Mouse (Mus musculus) ES-Bruce4 (cell line): ENCODE results near the gene Enam. TPM values are rescaled to one million over a fixed set of nuclear protein-coding genes. Genes with fewer than 3 reads are reported as not detected.

ENCODE experiments used
- H3K27ac ChIP-seq: 2 replicates; pipeline ENCODE4 v1.5.1; 2012; ENCODE audit warnings: low read length, inconsistent platforms; ENCODE audit not compliant: insufficient read depth
- H3K27me3 ChIP-seq: 2 replicates; pipeline ENCODE4 v1.6.1; 2012; ENCODE audit warnings: mild to moderate bottlenecking, low read length, inconsistent platforms; ENCODE audit not compliant: control insufficient read depth, poor library complexity, insufficient read depth, severe bottlenecking
- H3K36me3 ChIP-seq: 2 replicates; pipeline ENCODE4 v1.6.1; 2012; ENCODE audit warnings: inconsistent platforms, mild to moderate bottlenecking, low read length, moderate library complexity; ENCODE audit not compliant: control insufficient read depth, poor library complexity, insufficient read depth, severe bottlenecking
- H3K4me1 ChIP-seq: one replicate; pipeline ENCODE4 v1.8.1; 2011; ENCODE audit warnings: low read length; ENCODE audit not compliant: control insufficient read depth, insufficient read depth
- H3K4me3 ChIP-seq: 2 replicates; pipeline ENCODE4 v1.5.1; 2011; ENCODE audit warnings: low read depth, mild to moderate bottlenecking, low read length
- H3K9ac ChIP-seq: 2 replicates; pipeline ENCODE4 v1.6.1; 2012; ENCODE audit warnings: low read depth, mild to moderate bottlenecking, inconsistent platforms; ENCODE audit not compliant: poor library complexity, severe bottlenecking
- H3K9me3 ChIP-seq: replicated peaks from 2 replicates; pipeline ENCODE4 v1.6.1; 2012; ENCODE audit warnings: mild to moderate bottlenecking, low read length, inconsistent platforms; ENCODE audit not compliant: control insufficient read depth, poor library complexity, insufficient read depth, severe bottlenecking
- CTCF ChIP-seq: IDR thresholded peaks from one replicate; pipeline ENCODE4 v1.8.1; 2011; ENCODE audit warnings: low read depth, low read length
- EP300 ChIP-seq: IDR thresholded peaks from 2 replicates; pipeline ENCODE4 v1.6.1; 2011; ENCODE audit warnings: low read depth, low read length; ENCODE audit not compliant: insufficient read depth
- POLR2A ChIP-seq: IDR thresholded peaks from one replicate; pipeline ENCODE4 v1.8.1; 2011; ENCODE audit warnings: low read length; ENCODE audit not compliant: insufficient read depth
- polyA plus RNA-seq: library from polyadenylated mRNA; stranded (reverse); fragments of >200 nt; gene quantifications from 2 replicates; pipeline ENCODE4 v1.2.4, GENCODE M21; 2011; ENCODE audit warnings: low read depth; ENCODE audit not compliant: missing spikeins, insufficient read depth, insufficient read length

Enam gene
- polyA plus RNA-seq, 1 experiment = not detected

- no peak for TF ChIP-seq EP300
- peak; percentile 42 for TF ChIP-seq POLR2A
- peak; percentile 65 for TF ChIP-seq CTCF
- Histone ChIP-seq H3K4me3 (peak within 1 kb of the TSS; percentile 89), H3K9ac (peak within 1 kb of the TSS; percentile 91), H3K9me3 (no peaks in the 10 kb centered on the region), H3K27me3 (no peaks in the 10 kb centered on the region), H3K4me1 (no peaks in the 10 kb centered on the region), H3K27ac (peak within 1 kb of the TSS; percentile 35; the same call in 1 of the 2 replicates), H3K36me3 (peaks cover 9% of the 10 kb centered on the region)
Observed at GRCm38 (mm10) chr5:88554086-88554886, 66.5 kb downstream of the Enam start, which contains the start of gene Utp3. Gene Utp3 (plus strand): TSS chr5:88554462.

Other genes starting within 250 kb of the Enam start
- gene Gm7714, start 219.1 kb upstream of the Enam start, polyA plus RNA-seq = not detected in 2 replicates
- not detected in 2 replicates for gene Prol1, start 170.7 kb upstream of the Enam start, polyA plus RNA-seq
- gene Amtn, start 111.9 kb upstream of the Enam start, polyA plus RNA-seq = not detected in 2 replicates
- gene Ambn, start 32.0 kb upstream of the Enam start, polyA plus RNA-seq = not detected in 2 replicates
- gene Jchain, start 39.9 kb downstream of the Enam start, polyA plus RNA-seq = not detected in 2 replicates
- gene Utp3, start 66.5 kb downstream of the Enam start, polyA plus RNA-seq = 100.0 and 108 TPM in 2 replicates
- 30.1 and 30.6 TPM in 2 replicates for gene Rufy3, start 77.1 kb downstream of the Enam start, polyA plus RNA-seq
- 125 and 139 TPM in 2 replicates for gene Grsf1, start 188.2 kb downstream of the Enam start, polyA plus RNA-seq
- gene Mob1b, start 232.9 kb downstream of the Enam start, polyA plus RNA-seq = 22.6 and 26.1 TPM in 2 replicates